Mouse (Mus musculus) ES-Bruce4 (cell line): ENCODE data around the gene Paqr8. TPM values are rescaled to one million over a fixed set of nuclear protein-coding genes. Genes with fewer than 3 reads are reported as not detected.
"Not testable (repeated sequence)": the region's sequence is repeated elsewhere in the genome, so short reads cannot be mapped to it uniquely, and the experiment has no call there.

Experiments used
- H3K27ac ChIP-seq: 2 replicates; pipeline ENCODE4 v1.5.1; 2012; ENCODE audit warnings: low read length, inconsistent platforms; ENCODE audit not compliant: insufficient read depth
- H3K27me3 ChIP-seq: 2 replicates; pipeline ENCODE4 v1.6.1; 2012; ENCODE audit warnings: mild to moderate bottlenecking, low read length, inconsistent platforms; ENCODE audit not compliant: control insufficient read depth, poor library complexity, insufficient read depth, severe bottlenecking
- H3K36me3 ChIP-seq: 2 replicates; pipeline ENCODE4 v1.6.1; 2012; ENCODE audit warnings: inconsistent platforms, mild to moderate bottlenecking, low read length, moderate library complexity; ENCODE audit not compliant: control insufficient read depth, poor library complexity, insufficient read depth, severe bottlenecking
- H3K4me1 ChIP-seq: one replicate; pipeline ENCODE4 v1.8.1; 2011; ENCODE audit warnings: low read length; ENCODE audit not compliant: control insufficient read depth, insufficient read depth
- H3K4me3 ChIP-seq: 2 replicates; pipeline ENCODE4 v1.5.1; 2011; ENCODE audit warnings: low read depth, mild to moderate bottlenecking, low read length
- H3K9ac ChIP-seq: 2 replicates; pipeline ENCODE4 v1.6.1; 2012; ENCODE audit warnings: low read depth, mild to moderate bottlenecking, inconsistent platforms; ENCODE audit not compliant: poor library complexity, severe bottlenecking
- H3K9me3 ChIP-seq: replicated peaks from 2 replicates; pipeline ENCODE4 v1.6.1; 2012; ENCODE audit warnings: mild to moderate bottlenecking, low read length, inconsistent platforms; ENCODE audit not compliant: control insufficient read depth, poor library complexity, insufficient read depth, severe bottlenecking
- CTCF ChIP-seq: IDR thresholded peaks from one replicate; pipeline ENCODE4 v1.8.1; 2011; ENCODE audit warnings: low read depth, low read length
- EP300 ChIP-seq: IDR thresholded peaks from 2 replicates; pipeline ENCODE4 v1.6.1; 2011; ENCODE audit warnings: low read depth, low read length; ENCODE audit not compliant: insufficient read depth
- POLR2A ChIP-seq: IDR thresholded peaks from one replicate; pipeline ENCODE4 v1.8.1; 2011; ENCODE audit warnings: low read length; ENCODE audit not compliant: insufficient read depth
- polyA plus RNA-seq: library from polyadenylated mRNA; stranded (reverse); fragments of >200 nt; gene quantifications from 2 replicates; pipeline ENCODE4 v1.2.4, GENCODE M21; 2011; ENCODE audit warnings: low read depth; ENCODE audit not compliant: missing spikeins, insufficient read depth, insufficient read length

Gene Paqr8
- polyA plus RNA-seq, 1 experiment, result 4.4 TPM

DNA sequence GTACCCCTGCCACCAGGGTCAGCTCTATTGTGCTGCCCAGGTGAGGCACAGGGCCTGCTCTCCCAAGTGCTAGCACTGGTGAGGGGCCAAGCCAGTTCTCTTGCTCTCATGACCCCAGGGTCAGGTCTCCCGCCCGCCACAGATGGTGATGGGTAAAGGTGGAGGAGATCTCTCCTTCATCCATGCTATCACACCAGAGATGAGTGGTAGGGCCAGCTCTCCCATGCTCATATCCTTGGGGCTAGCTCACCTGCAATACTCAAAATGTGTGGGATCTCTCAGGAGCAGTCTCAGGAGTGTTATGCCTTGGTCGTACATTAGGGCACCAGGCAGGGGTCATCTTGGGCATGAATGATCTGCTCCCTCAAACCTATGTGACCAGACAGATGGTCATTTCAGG, 24.4 kb downstream of the Paqr8 start:
- Histone ChIP-seq H3K4me3 (no peak overlapping the region), H3K36me3 (no peaks in the 10 kb centered on the region), H3K27ac (no peak overlapping the region), H3K9me3 (no peaks in the 10 kb centered on the region), H3K9ac (no peak overlapping the region), H3K4me1 (peaks cover under 1% of the 10 kb centered on the region), H3K27me3 (no peaks in the 10 kb centered on the region)
- TF ChIP-seq EP300 (no peak), POLR2A (no peak), CTCF (no peak)

DNA sequence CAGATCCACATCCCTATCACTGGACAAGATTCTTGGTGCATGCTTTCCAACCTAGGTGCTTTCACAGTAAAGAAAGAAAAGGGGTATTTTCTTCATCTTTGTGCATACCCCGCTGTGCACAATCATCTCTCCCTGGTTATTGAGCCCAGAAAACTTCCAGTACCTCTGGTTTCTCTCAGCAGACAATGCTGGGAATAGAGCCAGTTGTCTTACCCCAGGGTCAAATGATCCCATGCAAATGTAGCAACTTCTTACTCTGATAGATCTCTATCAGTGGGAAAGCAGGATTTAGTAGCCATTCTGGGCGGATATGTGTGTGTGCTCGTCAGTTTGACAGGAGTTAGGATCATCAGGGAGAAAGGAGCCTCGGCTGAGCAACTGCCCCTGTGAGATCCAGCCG, 25.2 kb downstream of the Paqr8 start:
- Histone ChIP-seq H3K36me3 (no peaks in the 10 kb centered on the region), H3K9me3 (no peaks in the 10 kb centered on the region), H3K4me1 (no peaks in the 10 kb centered on the region), H3K27ac (no peak overlapping the region), H3K27me3 (no peaks in the 10 kb centered on the region), H3K9ac (no peak overlapping the region), H3K4me3 (no peak overlapping the region)
- TF ChIP-seq POLR2A, result no peak
- no peak for TF ChIP-seq CTCF
- TF ChIP-seq EP300, result no peak

DNA sequence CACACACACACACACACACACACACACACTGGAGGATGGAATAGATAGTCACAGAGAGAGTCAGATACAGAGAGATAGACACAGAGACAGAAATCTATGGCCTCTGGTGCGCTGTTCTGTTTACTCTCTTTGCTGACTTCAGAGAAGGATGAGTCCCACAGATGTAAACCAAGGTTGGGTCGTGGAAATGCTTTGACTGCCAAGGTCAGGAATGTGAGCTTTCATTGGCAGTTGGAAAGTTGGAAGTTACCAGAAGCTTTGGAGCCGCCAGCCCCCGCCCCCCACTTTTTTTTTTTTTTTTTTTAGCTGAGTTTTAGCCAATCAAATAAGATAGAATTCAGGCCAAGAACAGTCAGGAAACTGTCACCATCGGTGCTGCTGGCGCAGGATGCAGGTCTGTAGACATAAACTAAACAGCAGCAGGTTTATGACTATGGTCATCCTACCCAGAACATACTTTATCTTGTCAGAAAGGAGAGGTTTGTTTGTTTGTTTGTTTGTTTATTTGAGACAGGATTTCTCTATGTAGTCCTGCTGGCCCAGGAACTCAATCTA, 27.2 kb downstream of the Paqr8 start:
- no peaks in the 10 kb centered on the region for H3K36me3 ChIP-seq
- H3K9ac ChIP-seq, result no peak overlapping the region
- H3K9me3 ChIP-seq, result no peaks in the 10 kb centered on the region
- H3K27ac ChIP-seq, result no peak overlapping the region
- H3K4me3 ChIP-seq, result no peak overlapping the region
- H3K27me3 ChIP-seq, result no peaks in the 10 kb centered on the region
- no peaks in the 10 kb centered on the region for H3K4me1 ChIP-seq
- TF ChIP-seq CTCF (no peak), EP300 (no peak), POLR2A (no peak)

DNA sequence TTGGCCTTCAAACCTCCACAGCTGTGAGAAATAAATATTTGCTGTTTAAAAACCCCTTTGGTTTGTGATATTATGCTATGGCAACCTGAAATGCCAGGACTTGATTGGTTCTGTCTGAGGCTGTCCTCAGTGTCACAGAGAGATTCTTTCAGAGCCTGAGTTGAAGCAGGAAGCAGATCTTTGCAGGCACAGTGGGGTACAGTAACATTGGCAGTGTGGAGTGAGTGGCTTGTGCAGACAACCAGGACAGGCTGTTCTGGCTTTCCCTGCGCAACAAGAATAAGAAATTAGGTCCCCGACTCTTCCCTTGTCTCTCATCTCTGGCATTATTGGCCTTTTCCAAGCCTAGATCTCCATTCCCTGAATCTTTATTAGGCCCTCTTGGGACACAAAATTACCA, 29.3 kb downstream of the Paqr8 start:
- TF ChIP-seq EP300, result no peak
- no peak for TF ChIP-seq CTCF
- TF ChIP-seq POLR2A, result no peak
- no peaks in the 10 kb centered on the region for H3K36me3 ChIP-seq
- H3K27ac ChIP-seq, result no peak overlapping the region
- H3K9ac ChIP-seq, result no peak overlapping the region
- H3K4me1 ChIP-seq, result no peaks in the 10 kb centered on the region
- H3K9me3 ChIP-seq, result no peaks in the 10 kb centered on the region
- no peaks in the 10 kb centered on the region for H3K27me3 ChIP-seq
- no peak overlapping the region for H3K4me3 ChIP-seq

DNA sequence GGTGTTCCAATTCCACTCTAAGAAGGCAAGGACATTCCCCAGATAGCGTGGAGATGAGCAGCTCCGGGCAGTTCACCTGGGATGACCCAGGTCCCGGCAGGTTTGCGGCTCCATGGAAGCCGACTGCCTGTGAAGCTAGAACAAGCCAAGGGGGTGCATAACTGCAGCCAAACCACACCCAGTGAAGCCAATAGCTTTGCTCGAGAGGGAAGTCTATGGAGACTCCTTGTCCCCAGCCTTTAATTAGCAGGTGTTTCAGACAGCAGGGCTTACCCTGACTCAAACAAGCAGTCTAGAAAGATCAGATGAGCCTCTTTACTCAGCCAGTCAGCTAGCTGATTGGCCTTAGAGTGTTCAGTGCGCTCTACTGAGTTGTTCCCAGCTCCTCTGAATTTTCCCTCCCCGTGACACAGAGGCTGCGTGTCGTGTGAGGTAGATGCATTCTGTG, 30.7 kb downstream of the Paqr8 start:
- no peak overlapping the region for H3K4me3 ChIP-seq
- TF ChIP-seq POLR2A, result no peak
- TF ChIP-seq EP300, result no peak
- TF ChIP-seq CTCF, result no peak
- no peak overlapping the region for H3K9ac ChIP-seq
- H3K27me3 ChIP-seq, result no peaks in the 10 kb centered on the region
- H3K4me1 ChIP-seq, result no peaks in the 10 kb centered on the region
- H3K9me3 ChIP-seq, result no peaks in the 10 kb centered on the region
- no peaks in the 10 kb centered on the region for H3K36me3 ChIP-seq
- no peak overlapping the region for H3K27ac ChIP-seq

DNA sequence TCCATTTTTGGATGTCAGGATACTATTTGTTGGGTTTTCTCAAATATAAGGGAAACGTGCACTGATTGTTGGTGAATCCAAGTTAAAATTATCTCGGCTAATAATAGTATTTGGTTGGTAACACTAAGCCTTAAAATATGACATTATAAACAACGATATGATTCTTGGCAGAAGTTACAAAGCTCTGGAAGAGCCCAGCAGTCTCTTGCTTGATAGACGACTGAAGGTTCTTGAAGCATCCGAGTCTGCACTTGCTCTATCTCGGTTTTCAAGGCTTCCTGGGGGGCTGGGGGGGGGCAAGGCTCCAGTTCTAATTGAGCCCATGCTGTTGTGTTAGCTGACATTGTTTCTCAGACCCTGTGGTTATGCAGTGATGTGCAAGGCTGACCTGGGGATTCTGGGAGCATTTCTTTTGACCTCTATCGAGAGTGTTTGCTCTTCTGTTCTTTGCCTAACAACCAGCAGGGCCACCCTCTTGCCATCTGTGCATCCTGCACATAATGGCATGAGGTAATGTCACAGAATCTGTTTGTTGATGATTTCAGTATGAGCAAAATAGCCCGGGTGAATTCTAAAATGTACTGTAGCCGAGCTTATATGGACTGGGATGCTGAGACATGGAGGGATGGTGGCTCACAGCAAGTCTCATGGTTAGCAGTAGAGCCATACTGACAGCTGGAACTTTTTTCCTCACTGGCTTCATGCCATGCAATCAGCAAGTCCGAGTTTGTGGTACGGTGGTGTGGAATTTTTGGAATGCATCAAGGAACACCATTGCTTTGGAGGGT, 32.4 kb downstream of the Paqr8 start:
- Histone ChIP-seq H3K9ac (no peak overlapping the region), H3K27me3 (no peaks in the 10 kb centered on the region), H3K36me3 (no peaks in the 10 kb centered on the region), H3K4me1 (no peaks in the 10 kb centered on the region), H3K4me3 (no peak overlapping the region), H3K9me3 (no peaks in the 10 kb centered on the region), H3K27ac (no peak overlapping the region)
- TF ChIP-seq EP300 (no peak), POLR2A (no peak), CTCF (no peak)

DNA sequence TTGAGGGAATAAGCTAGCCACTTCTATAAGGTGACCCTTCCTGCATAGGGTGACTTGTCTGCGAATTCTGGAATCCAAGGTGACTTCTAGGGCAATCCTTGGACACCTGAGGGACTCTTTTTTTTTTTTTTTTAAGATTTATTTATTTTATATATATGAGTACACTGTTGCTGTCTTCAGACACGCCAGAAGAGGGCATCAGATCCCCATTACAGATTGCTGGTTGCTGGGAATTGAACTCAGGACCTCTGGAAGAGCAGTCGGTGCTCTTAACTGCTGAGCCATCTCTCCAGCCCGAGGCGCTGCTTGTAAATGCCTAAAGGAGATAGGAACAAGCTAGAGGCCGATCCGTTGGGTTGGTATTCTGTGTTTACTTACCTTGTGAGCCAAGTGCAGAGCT, 34.9 kb downstream of the Paqr8 start:
- not testable (repeated sequence) for H3K27me3 ChIP-seq, H3K27ac ChIP-seq, H3K9ac ChIP-seq, H3K9me3 ChIP-seq, H3K36me3 ChIP-seq, H3K4me3 ChIP-seq, H3K4me1 ChIP-seq
